18 mouse cellular contexts compared by ENCODE assay signal in the genomic region with DNA sequence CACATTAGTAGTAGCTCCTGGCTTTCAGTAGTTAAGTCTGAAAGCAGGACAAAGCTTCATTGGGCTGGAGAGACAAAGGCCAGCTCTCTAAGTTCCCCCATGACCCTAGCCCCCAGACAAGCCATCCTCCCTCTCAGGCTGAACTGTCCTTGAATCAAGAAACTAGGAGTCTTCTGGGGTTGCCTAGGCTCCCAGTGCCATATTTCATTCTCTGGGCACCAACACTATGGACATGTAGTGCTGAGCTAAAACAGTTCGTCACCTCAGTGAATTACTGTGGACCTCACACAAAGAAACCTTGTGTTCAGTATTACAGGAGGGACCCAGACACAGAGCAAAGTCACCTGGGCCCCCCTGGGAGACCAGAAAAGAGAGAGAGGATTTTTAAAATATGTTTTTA.
"Had no signal": no experiment of that assay in that cellular context is flagged by ENCODE, and none has a peak within 500 bp of the region (broad histone marks: within the 10 kb centered on the region; RNA-seq: fewer than 3 reads in every experiment).

No protein-coding gene starts in this region.

- H3K27ac ChIP-seq: intestine, embryonic 15.5 days; kidney, embryonic 15.5 days; left cerebral cortex, adult 2 months; limb, embryonic 10.5 days; liver, embryonic 15.5 days; midbrain, embryonic 10.5 days; midbrain, embryonic 15.5 days had no signal

- H3K4me2 ChIP-seq: intestine, embryonic 15.5 days; kidney, embryonic 15.5 days; liver, embryonic 11.5 days; liver, embryonic 15.5 days; midbrain, embryonic 15.5 days had no signal

- H3K9ac ChIP-seq: intestine, embryonic 15.5 days; kidney, embryonic 15.5 days; liver, embryonic 15.5 days; midbrain, embryonic 15.5 days had no signal

- H3K4me1 ChIP-seq: intestine, embryonic 15.5 days; kidney, embryonic 15.5 days; liver, embryonic 15.5 days; midbrain, embryonic 15.5 days had no signal

- ATAC-seq: intestine, embryonic 15.5 days; lung, postnatal 0 days; midbrain, embryonic 15.5 days had no signal

- H3K4me3 ChIP-seq: intestine, embryonic 15.5 days; kidney, embryonic 15.5 days; left cerebral cortex, adult 2 months; limb, embryonic 10.5 days; liver, embryonic 15.5 days; midbrain, embryonic 10.5 days; midbrain, embryonic 15.5 days had no signal

- H3K36me3 ChIP-seq: intestine, embryonic 15.5 days; kidney, embryonic 15.5 days; limb, embryonic 10.5 days; liver, embryonic 15.5 days; midbrain, embryonic 10.5 days; midbrain, embryonic 15.5 days had no signal

- H3K9me3 ChIP-seq: intestine, embryonic 15.5 days; kidney, embryonic 15.5 days; limb, embryonic 10.5 days; liver, embryonic 15.5 days; midbrain, embryonic 10.5 days; midbrain, embryonic 15.5 days had no signal

- H3K27me3 ChIP-seq: intestine, embryonic 15.5 days; kidney, embryonic 15.5 days; liver, embryonic 15.5 days; midbrain, embryonic 15.5 days had no signal

- DNase-seq: kidney, adult 2 months; kidney, postnatal 14 days; lung, adult 2 months; lung, postnatal 36 days; retina, postnatal 1 day; right cerebral cortex, postnatal 4 days; spleen, adult 18-20 months; thymus, adult 18-20 months; thymus, postnatal 14 days had no signal
